Mouse (Mus musculus) right cerebral cortex, postnatal 36 days (tissue): Measurements from ENCODE around the gene Tlr5.
A peak's percentile ranks its signal among the peaks of the same experiment; 100 is the strongest.

Experiments
- DNase-seq, 2 experiments: peaks; one replicate each; pipeline ENCODE4 v3.0.0; 2022; ENCODE audit warnings: low spot score in 2 of 2, mixed read lengths in 1 of 2

Gene Tlr5

GRCm38 (mm10) chr1:182953667-182954066 is 921 bp upstream of the Tlr5 start:
- DNase-seq, result no peak

GRCm38 (mm10) chr1:182955047-182955620 is 546 bp downstream of the Tlr5 start:
- no peak for DNase-seq

DNA sequence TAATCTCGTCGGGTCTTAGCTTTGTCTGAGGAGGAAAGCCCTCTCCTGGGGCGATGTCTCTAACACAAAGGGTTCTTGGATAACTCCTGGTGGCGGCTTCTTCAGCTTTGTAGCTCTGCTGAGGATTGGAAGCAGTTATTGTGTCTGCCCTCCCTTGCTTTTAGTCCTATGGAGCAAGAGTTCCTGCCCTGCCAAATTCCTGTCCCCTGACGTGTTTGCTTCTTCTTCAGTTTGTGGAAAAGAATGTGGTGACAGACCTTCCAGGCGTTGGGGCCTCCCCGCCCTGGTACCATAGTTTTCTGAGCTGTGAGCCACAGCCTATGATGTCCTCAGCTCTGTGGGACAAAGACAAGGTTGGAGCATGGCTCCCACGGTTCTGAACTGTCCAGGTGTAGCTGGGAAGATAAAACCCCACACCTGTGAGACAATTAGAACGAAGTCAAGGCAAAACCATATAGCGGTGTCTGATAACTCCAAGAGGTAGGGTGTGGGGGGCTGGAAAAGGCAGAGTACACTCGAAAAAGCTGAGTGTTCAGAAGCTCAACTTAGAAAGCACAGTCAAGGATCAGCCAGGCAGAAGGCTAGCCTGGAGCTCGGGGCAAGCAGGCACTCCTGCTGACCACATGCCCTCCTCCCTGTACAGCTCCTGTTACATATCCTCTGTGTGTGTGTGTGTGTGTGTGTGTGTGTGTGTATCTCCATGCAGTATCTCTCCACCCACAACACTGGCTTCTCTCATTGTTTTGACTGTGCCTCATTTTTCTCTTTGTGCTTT is 1.8 kb downstream of the Tlr5 start:
- no peak for DNase-seq

DNA sequence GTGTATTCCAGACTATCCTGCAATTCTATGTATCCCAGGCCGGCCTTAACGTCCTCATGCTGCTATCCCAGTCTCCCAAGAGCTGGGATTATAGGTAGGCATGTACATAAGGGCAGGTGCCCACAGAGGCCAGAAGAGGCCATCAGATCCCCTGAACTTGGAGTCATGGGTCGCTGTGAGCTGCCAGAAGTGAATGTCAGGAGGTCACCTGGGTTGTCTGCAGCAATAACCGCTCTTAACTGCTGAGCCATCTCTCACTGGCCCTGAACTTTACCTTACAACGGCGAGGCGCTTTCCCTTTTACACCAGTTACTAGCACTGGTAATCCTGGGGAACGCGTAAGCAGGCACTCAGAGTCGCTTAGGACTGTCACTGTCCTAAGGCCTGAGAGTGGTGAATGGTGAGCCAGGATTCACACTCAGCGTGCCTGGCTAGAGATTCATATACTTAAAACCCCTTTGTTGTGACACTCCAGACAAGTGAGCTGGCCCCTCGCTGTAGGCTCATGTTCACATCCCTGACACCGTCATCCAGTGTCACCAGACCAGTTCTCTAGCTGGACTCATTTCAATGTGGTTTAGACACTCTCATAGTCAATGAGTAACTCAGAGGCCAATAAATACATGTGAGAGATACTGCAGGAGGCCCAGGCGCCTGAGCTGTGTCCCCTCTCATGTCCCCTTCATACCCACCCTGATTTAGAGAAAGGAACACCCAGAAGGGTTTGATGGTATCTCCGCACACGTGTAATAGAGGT is 2.6 kb downstream of the Tlr5 start:
- no peak for DNase-seq

- DNase-seq, result no peak
Observed at GRCm38 (mm10) chr1:182957826-182958544, 3.4 kb downstream of the Tlr5 start.

DNA sequence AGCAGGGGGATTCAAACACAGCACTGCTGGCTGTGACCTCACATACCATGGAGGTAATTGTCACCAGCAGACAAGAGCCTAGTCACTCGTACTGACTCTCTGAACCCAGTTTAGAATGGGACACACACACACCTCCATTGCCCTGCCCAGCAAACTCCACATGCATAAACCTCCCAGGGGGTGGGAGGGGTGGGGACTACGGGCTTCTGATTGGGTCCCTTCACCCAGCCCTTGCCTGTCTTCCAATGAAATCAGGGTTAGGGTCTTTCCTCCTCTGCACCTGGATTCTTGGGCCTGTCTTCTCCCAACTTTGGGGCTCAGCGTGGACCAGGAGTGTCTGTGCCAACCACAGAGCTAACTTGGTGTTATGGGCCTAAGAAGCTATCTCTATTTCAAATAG is 4.2 kb downstream of the Tlr5 start:
- DNase-seq, result no peak

DNA sequence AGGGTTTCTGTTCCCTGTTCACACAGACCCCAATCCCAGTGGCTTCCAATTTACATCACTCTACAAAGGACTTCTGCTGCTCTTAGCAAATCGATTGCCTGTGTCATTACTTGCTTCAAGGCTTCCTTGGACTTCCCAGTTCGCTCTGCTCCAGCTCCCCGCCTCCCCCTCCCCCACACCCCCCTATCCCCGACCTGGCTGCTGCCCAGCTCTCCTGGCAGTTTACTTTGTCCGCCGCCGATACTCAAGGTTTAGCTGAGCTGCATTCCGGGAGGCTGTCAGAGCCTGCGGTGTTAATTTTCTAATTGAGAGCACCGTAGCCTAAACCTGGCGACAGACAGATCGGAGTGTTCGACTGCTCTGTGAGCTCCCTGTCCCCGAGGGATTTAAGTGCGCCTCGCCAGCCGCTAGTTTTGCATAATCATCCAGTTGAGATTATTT is 4.7 kb downstream of the Tlr5 start:
- no peak for DNase-seq

DNA sequence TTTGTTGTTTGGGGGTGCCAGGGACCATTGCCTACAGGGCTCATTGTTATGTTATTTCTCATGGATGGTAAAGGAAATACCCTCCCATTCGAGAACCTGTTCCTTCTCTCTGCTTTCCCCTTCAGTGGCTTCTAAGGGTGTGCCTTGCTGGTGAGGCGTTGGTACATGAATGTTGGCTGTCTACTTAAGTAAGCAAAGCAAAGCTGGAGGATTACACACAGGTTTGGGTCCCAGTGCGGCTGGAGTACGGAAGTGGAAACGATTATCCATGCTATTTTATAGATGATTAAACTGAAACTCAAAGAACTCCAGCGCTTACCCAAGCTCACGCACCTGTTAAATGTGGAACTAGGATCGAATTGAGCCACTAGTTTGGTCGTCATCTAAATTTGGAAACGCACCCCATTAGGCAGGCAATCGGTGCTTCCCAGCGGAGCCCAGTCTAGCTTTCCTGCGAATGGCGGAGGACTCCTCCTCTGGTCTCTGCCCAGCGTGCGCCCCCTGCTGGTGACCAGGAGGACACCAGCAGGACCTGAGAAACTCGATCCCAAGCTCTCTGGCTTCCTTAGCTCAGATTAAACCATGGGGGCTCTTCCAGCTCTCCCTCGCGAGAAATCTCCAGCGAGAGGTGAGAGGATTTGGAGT is 5.3 kb downstream of the Tlr5 start:
- DNase-seq, result peak; percentile 52 to 61

DNA sequence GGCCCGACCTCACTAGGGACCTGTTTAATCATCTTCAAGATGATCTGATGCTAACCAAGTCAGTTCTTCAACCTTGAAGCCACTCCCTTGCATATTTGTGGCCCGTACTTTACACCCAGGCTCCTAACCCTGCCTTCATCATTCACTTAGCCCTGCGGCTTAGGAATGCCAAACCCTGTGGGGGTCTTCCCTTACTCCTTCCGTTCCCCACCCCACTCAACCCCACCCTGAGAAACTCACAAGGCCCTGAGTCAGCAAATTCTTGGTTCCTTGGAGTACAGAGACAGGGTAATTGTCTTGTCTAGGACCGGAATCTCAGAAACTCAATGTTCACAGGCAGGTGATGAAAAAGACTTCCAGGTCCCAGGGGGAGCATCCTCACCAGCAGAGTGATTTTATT is 6.5 kb downstream of the Tlr5 start:
- DNase-seq, result no peak

DNA sequence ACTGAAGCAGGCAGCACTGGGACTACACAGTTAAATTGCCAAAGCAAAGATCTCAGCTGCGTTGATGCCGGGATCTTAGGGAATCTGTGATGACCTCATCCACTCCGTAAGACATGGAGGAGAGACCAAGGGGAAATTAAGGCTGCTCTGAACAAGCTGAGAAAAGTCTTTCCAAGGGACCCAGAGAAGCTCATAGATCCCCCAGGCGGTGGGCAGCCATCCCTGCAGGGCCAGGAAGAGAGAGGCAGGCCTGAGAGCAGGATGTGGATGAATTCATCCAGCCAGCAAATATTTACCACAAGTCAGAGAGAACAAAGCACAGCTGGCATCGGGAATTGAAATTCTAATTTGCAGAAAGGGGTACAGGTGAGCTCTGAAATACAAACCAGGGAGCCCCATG is 8.7 kb downstream of the Tlr5 start:
- DNase-seq, result no peak

DNA sequence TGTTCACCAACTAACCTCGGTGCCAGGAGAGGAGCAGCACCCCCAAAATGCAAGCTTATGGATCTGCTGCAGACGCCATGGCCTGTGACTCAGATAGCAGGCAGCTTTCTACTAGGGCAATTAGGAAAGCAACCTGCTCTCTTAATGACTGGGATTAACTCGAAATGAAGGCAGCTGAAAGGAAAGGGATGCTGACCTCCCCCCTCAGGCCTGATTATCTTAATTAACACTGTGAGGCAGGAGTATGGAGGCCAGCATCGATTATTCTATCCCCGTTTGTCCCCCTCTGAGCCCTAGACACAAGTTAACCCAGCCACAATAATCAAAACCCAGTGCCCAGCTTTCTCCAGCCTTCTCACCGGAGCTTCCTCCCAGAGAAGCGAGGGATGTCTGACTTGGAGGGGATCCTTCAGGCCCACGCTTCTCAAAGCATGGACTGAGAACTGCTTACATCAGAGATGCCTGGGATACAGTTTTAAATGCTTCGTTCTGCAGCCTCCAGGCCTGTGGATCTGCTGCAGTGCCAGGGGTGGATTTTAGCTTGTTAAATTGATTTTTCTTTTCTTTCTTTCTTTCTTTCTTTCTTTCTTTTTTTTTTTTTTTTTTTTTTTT is 10.4 kb downstream of the Tlr5 start:
- DNase-seq, result peak in 1 of 2 experiments; percentile 29

GRCm38 (mm10) chr1:182968732-182969131 is 14.1 kb downstream of the Tlr5 start:
- DNase-seq, result no peak

DNA sequence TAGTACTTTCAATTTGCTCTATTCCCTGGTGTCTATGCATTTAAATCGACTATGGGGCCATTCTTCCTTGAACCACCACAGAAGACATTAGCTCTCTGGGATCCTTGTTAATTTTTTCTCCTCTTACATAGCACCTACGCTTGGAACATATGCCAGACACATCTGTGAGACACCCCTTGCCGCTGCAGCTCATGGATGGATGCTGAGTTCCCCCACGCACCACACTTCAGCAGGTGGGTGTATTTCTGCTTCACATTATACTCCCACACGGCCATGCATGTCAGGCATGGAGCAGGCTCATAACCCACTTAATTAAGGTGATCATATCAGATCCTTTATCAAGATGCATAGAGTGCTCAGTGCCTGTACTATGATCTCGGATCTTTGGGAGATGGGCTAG is 17.7 kb downstream of the Tlr5 start:
- DNase-seq, result peak; percentile 30 to 53

GRCm38 (mm10) chr1:182974826-182975225 is 20.2 kb downstream of the Tlr5 start:
- no peak for DNase-seq

DNA sequence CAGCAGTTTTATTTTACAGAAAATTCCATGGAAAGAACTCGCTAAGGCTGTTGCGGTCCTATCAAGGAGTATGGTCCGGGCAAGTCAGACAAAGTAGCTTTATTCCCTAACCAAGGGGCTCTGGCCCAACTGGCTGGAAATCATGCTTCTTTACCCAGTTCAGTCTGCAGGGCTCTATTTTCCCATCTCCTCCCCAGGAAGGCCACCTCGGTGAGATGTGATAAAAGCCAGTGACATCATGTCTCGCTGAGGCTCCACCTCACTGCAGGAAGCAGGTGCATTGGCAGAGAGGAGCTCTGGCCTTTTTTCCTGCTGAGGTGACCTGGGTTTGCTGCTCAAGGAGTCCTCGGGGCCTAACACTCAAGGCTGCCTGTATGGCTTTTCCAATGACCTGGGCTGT is 26.1 kb downstream of the Tlr5 start:
- DNase-seq, result no peak

DNA sequence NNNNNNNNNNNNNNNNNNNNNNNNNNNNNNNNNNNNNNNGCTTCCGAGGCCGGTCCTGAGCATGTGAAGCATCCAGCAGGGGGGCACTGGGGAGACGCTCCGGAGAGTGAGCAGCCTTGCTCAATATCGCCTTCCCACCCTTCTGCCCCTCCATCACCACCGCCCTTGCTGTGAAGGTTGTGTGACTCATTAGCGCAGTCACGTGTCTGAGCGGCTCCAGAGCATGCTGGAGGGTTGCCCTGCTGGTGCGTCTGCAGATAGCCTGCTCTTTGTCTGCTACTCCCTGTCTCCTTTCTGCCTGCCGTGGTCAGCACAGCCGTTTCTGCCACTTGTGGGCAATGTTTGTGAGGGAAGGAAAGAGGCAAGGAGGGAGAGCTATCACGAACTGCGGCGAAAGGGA is 28.4 kb downstream of the Tlr5 start:
- DNase-seq, result peak; percentile 72 to 77

GRCm38 (mm10) chr1:182983496-182984127 is 29.0 kb downstream of the Tlr5 start:
- no peak for DNase-seq

- no peak for DNase-seq
Observed at GRCm38 (mm10) chr1:182986243-182986642, 31.7 kb downstream of the Tlr5 start.

DNA sequence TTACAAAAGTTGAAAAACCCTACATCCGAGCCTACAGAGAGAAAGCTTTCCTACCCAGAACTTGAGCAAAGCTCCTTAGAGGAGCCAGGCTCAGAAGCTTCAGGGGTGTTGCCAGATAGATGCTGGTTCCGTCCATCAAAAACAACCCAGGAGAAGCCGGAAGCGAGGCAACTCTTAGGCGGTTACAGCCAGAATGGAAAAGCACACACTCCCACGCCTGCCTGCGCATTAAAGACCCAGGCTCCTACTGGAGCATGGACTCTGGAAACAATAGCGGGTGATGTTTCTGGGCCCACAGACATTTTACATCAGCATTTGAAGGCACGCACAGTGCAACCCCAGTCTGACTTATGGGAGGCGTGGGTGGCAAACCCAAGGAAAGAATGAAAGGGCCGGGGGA is 32.2 kb downstream of the Tlr5 start:
- no peak for DNase-seq

DNA sequence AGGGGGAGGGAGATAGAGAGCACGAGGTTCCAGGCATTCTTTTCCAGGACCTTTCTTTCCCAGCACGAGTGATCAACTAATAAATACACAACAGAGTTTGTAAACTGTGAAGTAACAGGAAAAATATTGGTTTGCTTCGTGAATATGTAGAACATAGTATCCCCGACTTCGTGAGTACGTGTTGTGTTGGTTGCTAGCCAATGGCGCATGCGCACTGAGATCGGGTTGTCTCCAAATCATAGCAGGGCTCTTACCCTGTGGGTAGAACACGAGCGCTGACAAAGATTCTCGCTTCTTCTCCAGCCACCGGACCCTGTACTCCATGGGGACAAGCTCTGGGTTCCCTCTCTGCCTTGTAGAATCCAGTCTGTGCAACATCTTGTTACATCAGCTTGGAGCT is 33.2 kb downstream of the Tlr5 start:
- no peak for DNase-seq

DNA sequence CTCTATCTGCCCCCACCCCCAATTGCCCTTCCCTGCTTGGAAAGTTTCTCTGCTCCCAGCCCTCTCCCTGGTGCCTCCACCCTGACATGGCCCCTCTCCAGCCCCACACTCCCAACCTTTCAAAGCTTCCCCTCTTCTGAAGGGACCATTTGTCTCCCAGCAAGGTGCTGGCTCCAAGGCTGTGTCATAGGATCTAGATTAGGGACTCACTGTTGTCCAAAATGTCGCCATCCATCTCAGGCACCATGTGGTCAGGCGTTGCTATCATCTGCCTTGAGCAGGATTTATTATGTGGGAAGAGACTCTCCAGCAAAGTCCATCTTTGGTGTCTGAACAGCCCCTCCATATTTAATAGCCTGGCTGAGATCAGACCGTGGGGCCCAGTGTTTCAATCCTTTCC is 34.1 kb downstream of the Tlr5 start:
- DNase-seq, result no peak
